Mouse (Mus musculus) thymus, adult 2 months (tissue): ENCODE measurements around the gene Plcl1. TPM values are rescaled to one million over a fixed set of nuclear protein-coding genes. Genes with fewer than 3 reads are reported as not detected.

Source experiments
- DNase-seq: peaks from one replicate; pipeline ENCODE4 v3.0.0; 2021
- H3K27ac ChIP-seq: fragments of 200-500 bp; 2 replicates; pipeline ENCODE4 v1.5.1; 2012; ENCODE audit warnings: low read length, control low read depth; ENCODE audit not compliant: control insufficient read depth, insufficient read depth
- H3K27me3 ChIP-seq: fragments of 200-500 bp; 2 replicates; pipeline ENCODE4 v1.6.1; 2012; ENCODE audit warnings: mild to moderate bottlenecking, low read length, moderate library complexity, mixed read lengths; ENCODE audit not compliant: control insufficient read depth, insufficient read depth
- H3K36me3 ChIP-seq: fragments of 200-500 bp; 2 replicates; pipeline ENCODE4 v1.6.1; 2012; ENCODE audit warnings: mild to moderate bottlenecking, low read length, moderate library complexity; ENCODE audit not compliant: control insufficient read depth, insufficient read depth
- H3K4me1 ChIP-seq: fragments of 200-500 bp; replicated peaks from 2 replicates; pipeline ENCODE4 v1.6.1; 2012; ENCODE audit warnings: low read length; ENCODE audit not compliant: control insufficient read depth, insufficient read depth
- H3K4me3 ChIP-seq: fragments of 200-500 bp; 2 replicates; pipeline ENCODE4 v1.5.1; 2012; ENCODE audit warnings: mild to moderate bottlenecking, low read length, control low read depth, moderate library complexity; ENCODE audit not compliant: control insufficient read depth, insufficient read depth
- CTCF ChIP-seq: fragments of 200-500 bp; IDR thresholded peaks from 2 replicates; pipeline ENCODE4 v1.5.1; 2012; ENCODE audit warnings: mild to moderate bottlenecking, control low read depth, low read length, moderate library complexity, borderline replicate concordance; ENCODE audit not compliant: control insufficient read depth, poor library complexity, insufficient read depth; ENCODE audit errors: extremely low read depth
- POLR2A ChIP-seq: fragments of 200-500 bp; IDR thresholded peaks from 2 replicates; pipeline ENCODE4 v1.6.1; 2012; ENCODE audit warnings: mild to moderate bottlenecking, low read length, control low read depth, moderate library complexity; ENCODE audit not compliant: control insufficient read depth, poor library complexity, insufficient read depth; ENCODE audit errors: extremely low read depth
- whole genome bisulfite sequencing: fragments of 180-500 bp; shearing (Covaris S2); methylation state at CpG from one replicate; pipeline ENCODE4 v1.1.7; 2018; 5-methylcytosine and 5-hydroxymethylcytosine counted together
- polyA plus RNA-seq: library from polyadenylated mRNA; depleted of rRNA; stranded (reverse); fragments of >200 nt; gene quantifications from 2 replicates; pipeline ENCODE4 v1.2.3, GENCODE M21; 2012

Gene Plcl1
- polyA plus RNA-seq, 1 experiment: 2.7 TPM

DNA sequence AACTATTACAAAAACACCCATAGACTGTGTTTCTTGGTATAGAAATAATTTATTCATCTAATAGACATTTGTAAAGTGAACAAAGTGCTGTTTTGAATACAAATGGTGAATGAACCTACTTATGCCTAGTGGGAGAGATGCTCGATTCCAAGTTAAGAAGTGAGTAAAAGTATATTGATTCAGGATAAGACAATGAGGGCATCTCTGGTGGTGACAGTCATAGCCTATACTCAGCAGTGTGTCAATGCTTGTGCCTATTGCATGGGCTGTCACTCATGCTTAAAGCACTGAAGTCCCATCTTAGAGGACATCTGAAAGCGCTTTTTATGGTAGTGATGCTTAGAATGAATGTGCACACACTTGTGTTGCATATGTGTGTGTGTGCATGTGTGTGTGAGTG, 226.3 kb downstream of the Plcl1 start:
- WGBS: 98% methylated on average over 2 of the region's 2 CpGs
- DNase-seq: no peak
- H3K27me3 ChIP-seq: no peaks in the 10 kb centered on the region

DNA sequence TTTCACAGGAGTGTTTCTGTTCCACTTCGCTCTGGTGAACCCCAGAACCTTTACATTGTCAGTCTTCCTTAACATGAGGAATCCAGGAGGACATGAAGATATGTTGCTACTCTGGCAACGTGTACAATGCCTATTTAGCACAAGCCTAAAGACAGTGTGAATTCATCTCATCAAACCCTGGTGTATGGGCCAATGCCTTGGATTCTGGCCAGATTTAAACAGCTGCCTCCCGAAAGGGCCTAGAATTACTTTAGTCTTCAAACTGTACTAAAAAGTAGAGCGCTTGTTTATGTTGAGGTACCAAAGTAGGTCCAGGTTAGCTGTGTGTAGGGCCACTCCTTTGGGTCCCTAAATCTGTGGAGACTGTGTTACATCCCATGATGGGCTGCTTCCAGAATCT, 227.6 kb downstream of the Plcl1 start:
- no peak overlapping the region for H3K4me3 ChIP-seq
- no peak overlapping the region for H3K27ac ChIP-seq
- no peaks in the 10 kb centered on the region for H3K27me3 ChIP-seq
- no peak for DNase-seq
- H3K4me1 ChIP-seq: no peaks in the 10 kb centered on the region
- no peaks in the 10 kb centered on the region for H3K36me3 ChIP-seq
- 92% methylated on average over 4 of the region's 4 CpGs for WGBS
- TF ChIP-seq POLR2A (no peak), CTCF (no peak)

More for the DNA sequence above, 226.3 kb downstream of the Plcl1 start:
- Histone ChIP-seq H3K4me1 (no peaks in the 10 kb centered on the region), H3K36me3 (no peaks in the 10 kb centered on the region), H3K27ac (no peak overlapping the region), H3K4me3 (no peak overlapping the region)
- TF ChIP-seq CTCF (no peak), POLR2A (no peak)

DNA sequence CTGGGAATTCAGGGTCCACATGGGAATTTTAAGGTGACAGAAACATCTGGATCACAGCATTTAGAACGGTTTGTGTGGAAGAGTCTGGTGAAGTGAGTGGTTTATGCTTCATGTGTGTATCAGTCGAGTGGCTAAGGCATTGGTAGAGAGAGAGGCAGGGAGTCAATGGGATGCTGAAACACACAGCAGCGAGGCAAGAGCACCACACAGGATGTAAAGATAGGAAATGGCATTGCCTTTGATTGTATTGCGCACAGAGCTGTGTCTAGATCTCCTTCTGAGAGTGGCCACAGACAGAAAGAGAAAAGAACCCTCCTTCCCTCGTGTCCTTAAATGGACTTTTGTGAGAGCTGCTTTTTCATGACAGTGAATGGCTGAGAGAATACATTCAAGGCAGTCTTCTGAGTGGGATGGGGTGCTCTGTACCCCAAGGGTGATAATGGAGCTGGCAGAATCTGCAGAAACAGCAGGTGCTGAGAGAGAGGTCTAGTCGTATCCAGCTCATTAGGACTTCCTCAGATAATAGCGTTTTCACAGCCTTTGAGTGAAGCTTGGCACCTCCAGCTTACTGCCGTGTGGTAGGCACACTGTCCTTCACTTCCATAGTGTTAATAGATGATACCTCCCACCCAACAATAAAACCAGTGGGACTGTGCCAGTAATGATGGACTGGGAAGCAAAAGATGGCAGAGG, 253.9 kb downstream of the Plcl1 start:
- Histone ChIP-seq H3K27ac (no peak overlapping the region), H3K36me3 (no peaks in the 10 kb centered on the region), H3K4me3 (no peak overlapping the region), H3K27me3 (no peaks in the 10 kb centered on the region), H3K4me1 (no peaks in the 10 kb centered on the region)
- no peak for DNase-seq
- TF ChIP-seq POLR2A (no peak), CTCF (no peak)
- 82% methylated on average over 8 of the region's 8 CpGs for WGBS

DNA sequence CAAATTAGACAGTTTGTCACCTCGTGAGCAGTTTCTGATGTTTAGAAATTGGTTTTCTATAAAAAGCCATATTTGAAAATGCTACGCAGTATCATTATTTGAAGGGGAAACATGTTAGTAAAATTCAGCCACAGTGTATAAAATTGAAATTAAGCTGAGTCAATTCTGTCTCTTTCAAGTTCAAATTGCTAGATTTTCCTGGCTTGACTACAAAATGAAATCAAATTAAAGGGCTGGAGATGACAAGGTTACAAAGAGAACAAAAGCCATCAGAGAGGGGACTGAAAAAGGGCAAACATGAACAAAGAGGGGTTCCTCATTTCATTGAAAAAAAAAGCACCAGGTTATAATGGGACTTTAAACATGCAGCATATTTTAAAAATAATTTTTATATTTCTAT, 255.7 kb downstream of the Plcl1 start:
- WGBS: 86% methylated on average over 2 of the region's 2 CpGs
- TF ChIP-seq POLR2A (no peak), CTCF (no peak)
- Histone ChIP-seq H3K4me3 (no peak overlapping the region), H3K36me3 (no peaks in the 10 kb centered on the region), H3K27ac (no peak overlapping the region), H3K27me3 (no peaks in the 10 kb centered on the region), H3K4me1 (no peaks in the 10 kb centered on the region)
- no peak for DNase-seq

DNA sequence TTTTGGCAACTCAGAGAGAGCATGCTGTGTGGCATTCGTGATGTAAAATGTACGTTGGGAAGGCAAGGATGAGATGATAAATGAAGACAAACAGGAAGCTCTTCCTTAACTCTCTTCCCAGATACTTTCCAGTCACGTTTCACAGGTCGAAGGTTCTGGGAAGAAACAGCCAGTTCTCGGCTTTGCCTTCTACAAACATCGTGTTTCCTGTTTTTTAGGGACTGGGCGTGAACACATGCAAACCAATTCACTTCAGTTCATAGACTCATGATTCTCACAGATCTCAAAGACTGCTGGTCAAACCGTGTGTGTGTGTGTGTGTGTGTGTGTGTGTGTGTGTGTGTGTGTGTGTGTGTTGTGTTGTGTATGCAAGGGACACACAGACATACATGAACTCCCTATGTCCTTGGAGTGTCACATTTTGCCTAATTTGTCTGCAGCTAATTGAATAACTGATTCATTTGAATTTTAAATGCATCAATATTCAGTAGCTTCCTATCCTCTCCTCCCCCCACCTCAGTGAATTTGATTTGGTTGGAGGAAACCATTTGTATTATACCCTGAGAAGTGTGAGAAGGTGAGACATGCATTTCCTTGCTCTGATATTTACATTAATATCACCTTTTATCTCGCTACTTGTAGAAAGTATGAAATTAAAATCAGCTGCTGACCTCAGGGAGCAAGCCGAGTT, 259.6 kb downstream of the Plcl1 start:
- Histone ChIP-seq H3K27ac (no peak overlapping the region), H3K4me3 (no peak overlapping the region), H3K27me3 (no peaks in the 10 kb centered on the region), H3K36me3 (no peaks in the 10 kb centered on the region), H3K4me1 (no peaks in the 10 kb centered on the region)
- 73% methylated on average over 10 of the region's 10 CpGs for WGBS
- no peak for DNase-seq
- no peak for TF ChIP-seq CTCF
- no peak for TF ChIP-seq POLR2A

DNA sequence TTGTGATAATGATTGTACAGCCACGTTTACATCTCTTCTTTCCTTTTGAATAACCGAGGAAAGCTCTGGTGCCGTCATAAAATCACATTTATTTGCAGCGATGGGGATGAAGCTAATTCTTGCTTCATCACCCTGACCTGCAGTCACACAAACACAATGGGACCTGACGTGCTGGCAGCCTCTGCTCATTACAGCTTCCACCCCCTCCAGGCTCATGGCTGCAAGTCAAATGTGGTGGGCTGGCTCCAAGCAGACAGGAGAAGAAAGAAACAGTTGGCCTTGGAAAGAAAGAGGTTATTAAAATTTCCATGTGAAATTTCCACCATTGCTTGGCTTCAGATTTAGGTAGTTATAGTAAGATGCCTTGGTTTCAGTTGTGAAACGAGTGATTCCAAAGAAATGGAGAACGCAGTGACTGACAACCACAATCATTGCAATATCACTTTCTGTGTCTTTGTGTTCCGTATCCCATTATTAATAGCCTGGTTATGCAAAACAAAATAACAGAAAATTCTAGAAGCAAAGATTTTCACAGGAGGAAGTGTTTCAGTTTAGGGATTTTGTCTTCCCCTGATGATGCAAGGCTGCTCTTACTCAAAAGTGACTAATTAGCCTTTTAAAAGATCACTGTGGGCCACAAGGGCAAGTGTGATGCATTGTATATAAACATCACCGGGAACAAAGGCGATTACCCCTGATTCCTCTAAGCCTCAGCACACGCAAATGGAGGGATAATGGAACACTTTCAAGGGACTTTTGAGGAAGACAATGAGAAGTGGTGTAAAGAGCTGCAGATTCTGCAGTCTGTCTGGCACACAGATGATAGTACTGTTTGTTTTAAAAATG, 260.3 kb downstream of the Plcl1 start:
- DNase-seq: no peak
- Histone ChIP-seq H3K36me3 (no peaks in the 10 kb centered on the region), H3K4me1 (no peaks in the 10 kb centered on the region), H3K27me3 (no peaks in the 10 kb centered on the region), H3K4me3 (no peak overlapping the region), H3K27ac (no peak overlapping the region)
- TF ChIP-seq CTCF: no peak
- TF ChIP-seq POLR2A: no peak
- 90% methylated on average over 11 of the region's 11 CpGs for WGBS
